ENCODE assay signal across 20 mouse cellular contexts in the genomic region with DNA sequence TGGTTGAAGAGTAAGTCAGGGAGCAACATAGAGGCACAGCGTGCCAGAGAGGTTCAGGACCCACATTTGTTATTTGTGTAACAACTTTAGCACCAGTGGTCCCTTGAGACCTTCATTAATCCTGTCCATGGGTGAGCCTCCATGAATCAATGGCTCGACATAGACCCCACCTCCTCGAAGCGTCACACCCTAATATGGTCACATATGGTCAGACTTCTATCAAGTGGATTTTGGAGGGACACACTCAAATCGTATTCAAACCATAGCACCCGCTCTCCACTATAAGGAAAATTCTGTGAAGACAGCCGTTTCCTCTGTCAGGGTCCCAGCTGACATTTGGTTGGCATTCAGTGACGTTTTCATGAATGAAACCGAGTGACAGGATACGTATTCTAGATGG. TPM values are rescaled to one million over a fixed set of nuclear protein-coding genes. Genes with fewer than 3 reads are reported as not detected.
DNase-seq lines count a peak whose midpoint lies in the region; ATAC-seq lines count a peak whose summit lies in the region.
"Had no signal": no experiment of that assay in that cellular context is flagged by ENCODE, and none has a peak within 500 bp of the region (broad histone marks: within the 10 kb centered on the region; RNA-seq: fewer than 3 reads in every experiment).

No protein-coding gene starts in this region.

- no peaks in the 10 kb centered on the region for H3K36me3 ChIP-seq in heart, embryonic 12.5 days
- H3K36me3 ChIP-seq in midbrain, embryonic 11.5 days (ENCODE audit: control insufficient read depth, insufficient read depth, low read length) = no peaks in the 10 kb centered on the region
- no peaks in the 10 kb centered on the region for H3K36me3 ChIP-seq in midbrain, embryonic 14.5 days (ENCODE audit: control insufficient read depth, insufficient read depth, low read length)
- H3K36me3 ChIP-seq in splenic B cell, adult 2 months (ENCODE audit: control insufficient read depth, insufficient read depth, low read length, poor library complexity, severe bottlenecking) = no peaks in the 10 kb centered on the region
- H3K36me3 ChIP-seq: G1E had no signal

- no peak overlapping the region for H3K27ac ChIP-seq in heart, embryonic 12.5 days (ENCODE audit: poor library complexity, severe bottlenecking)
- H3K27ac ChIP-seq in midbrain, embryonic 11.5 days (ENCODE audit: low read depth, low read length) = no peak overlapping the region
- no peak overlapping the region for H3K27ac ChIP-seq in midbrain, embryonic 14.5 days (replicated peaks; ENCODE audit: low read depth, low read length)

- ATAC-seq in heart, embryonic 12.5 days (ENCODE audit: insufficient number of reproducible peaks, low FRiP score) = no peak
- no peak for ATAC-seq in midbrain, embryonic 11.5 days (ENCODE audit: low FRiP score)
- no peak for ATAC-seq in midbrain, embryonic 14.5 days (ENCODE audit: low FRiP score, low TSS enrichment)
- ATAC-seq: activated CD4-positive, CD25-positive, alpha-beta regulatory T cell, adult 4 months; CD4-positive, CD25-positive, alpha-beta regulatory T cell, adult 4 months; Patski had no signal

- peak; percentile 80 for DNase-seq in heart, adult 11 months
- peak; percentile 69 for DNase-seq in midbrain, embryonic 11.5 days (ENCODE audit: low spot score, missing footprints)
- no peak for DNase-seq in midbrain, embryonic 14.5 days
- DNase-seq in splenic B cell, adult 2 months (ENCODE audit: low read depth, low spot score) = peak; percentile 40
- no peak for DNase-seq in urinary bladder, postnatal 14 days (ENCODE audit: low spot score)
- DNase-seq: adrenal gland, adult 2 months; adrenal gland, adult 8-10 months; adrenal gland, postnatal 10 days; adrenal gland, postnatal 14 days; adrenal gland, postnatal 25 days; adrenal gland, postnatal 36 days; B cell, adult 2 months; cerebellum, adult 11 months; cerebellum, adult 11-12 months; cerebellum, adult 18-20 months had no signal

- H3K9ac ChIP-seq in heart, embryonic 12.5 days = no peak overlapping the region
- no peak overlapping the region for H3K9ac ChIP-seq in midbrain, embryonic 11.5 days (ENCODE audit: low read length)
- H3K9ac ChIP-seq in midbrain, embryonic 14.5 days (replicated peaks; ENCODE audit: low read length) = no peak overlapping the region

- no peak overlapping the region for H3K4me2 ChIP-seq in heart, embryonic 12.5 days
- no peak overlapping the region for H3K4me2 ChIP-seq in midbrain, embryonic 11.5 days
- no peak overlapping the region for H3K4me2 ChIP-seq in midbrain, embryonic 14.5 days (ENCODE audit: low read length)

- peaks cover 9% of the 10 kb centered on the region for H3K4me1 ChIP-seq in heart, embryonic 12.5 days (replicated peaks)
- H3K4me1 ChIP-seq in midbrain, embryonic 11.5 days (ENCODE audit: control insufficient read depth, insufficient read depth, low read length) = no peaks in the 10 kb centered on the region
- H3K4me1 ChIP-seq in midbrain, embryonic 14.5 days (ENCODE audit: control insufficient read depth, insufficient read depth, low read length) = peaks cover 12% of the 10 kb centered on the region; the same call in 1 of the 2 replicates

- 91% methylated on average over 10 of the region's 10 CpGs for WGBS in heart, embryonic 12.5 days
- 93% methylated on average over 10 of the region's 10 CpGs for WGBS in midbrain, embryonic 11.5 days
- 95% methylated on average over 10 of the region's 10 CpGs for WGBS in midbrain, embryonic 14.5 days

- H3K27me3 ChIP-seq in heart, embryonic 12.5 days (replicated peaks) = peaks cover 19% of the 10 kb centered on the region
- H3K27me3 ChIP-seq in midbrain, embryonic 11.5 days (ENCODE audit: control insufficient read depth, insufficient read depth, low read length) = peaks cover 5% of the 10 kb centered on the region; the same call in 1 of the 2 replicates
- no peaks in the 10 kb centered on the region; the same call in 1 of the 2 replicates for H3K27me3 ChIP-seq in midbrain, embryonic 14.5 days (ENCODE audit: control insufficient read depth, insufficient read depth, low read length)
- H3K27me3 ChIP-seq in splenic B cell, adult 2 months (ENCODE audit: control insufficient read depth, insufficient read depth, low read length, poor library complexity, severe bottlenecking) = no peaks in the 10 kb centered on the region
- H3K27me3 ChIP-seq: Patski had no signal

- no peaks in the 10 kb centered on the region; the same call in 1 of the 2 replicates for H3K9me3 ChIP-seq in heart, embryonic 12.5 days (replicated peaks)
- H3K9me3 ChIP-seq in midbrain, embryonic 11.5 days (ENCODE audit: control insufficient read depth, low read length) = no peaks in the 10 kb centered on the region
- H3K9me3 ChIP-seq in midbrain, embryonic 14.5 days (ENCODE audit: control insufficient read depth, low read length) = no peaks in the 10 kb centered on the region

- H3K4me3 ChIP-seq in heart, embryonic 12.5 days = no peak overlapping the region
- no peak overlapping the region for H3K4me3 ChIP-seq in midbrain, embryonic 11.5 days (ENCODE audit: low read depth, low read length)
- H3K4me3 ChIP-seq in midbrain, embryonic 14.5 days (replicated peaks; ENCODE audit: low read depth, low read length) = no peak overlapping the region

RNA-seq across cellular contexts. Expression of a gene that starts 2.2 kb away (rescaled TPM):
- 3.5 and 3.7 TPM in 2 replicates for polyA plus RNA-seq in heart, embryonic 12.5 days (2016; fragmentation: Nextera tagmentation; extraction: Ambion mirVana)
- 5.9 and 6.6 TPM in 2 replicates for polyA plus RNA-seq in midbrain, embryonic 11.5 days (2014; fragmentation: Nextera tagmentation; extraction: Ambion mirVana)
- polyA plus RNA-seq in midbrain, embryonic 14.5 days (2014; fragmentation: Nextera tagmentation; extraction: Ambion mirVana) = 16.7 and 16.9 TPM in 2 replicates
- polyA plus RNA-seq: G1E had no signal

RNA-seq across cellular contexts. Expression of a gene that starts 2.4 kb away (rescaled TPM):
- polyA plus RNA-seq in heart, embryonic 12.5 days (2016; fragmentation: Nextera tagmentation; extraction: Ambion mirVana) = 2.4 and 3.1 TPM in 2 replicates
- polyA plus RNA-seq in midbrain, embryonic 11.5 days (2014; fragmentation: Nextera tagmentation; extraction: Ambion mirVana) = 3.6 and 4.0 TPM in 2 replicates
- 4.7 and 5.7 TPM in 2 replicates for polyA plus RNA-seq in midbrain, embryonic 14.5 days (2014; fragmentation: Nextera tagmentation; extraction: Ambion mirVana)

Comparison
In these comparisons a context has a peak if more than half of its experiments do, and no peak if none do; other contexts are left out.
1. DNase-seq: peak in heart, adult 11 months (single experiment), midbrain, embryonic 11.5 days (single experiment) and splenic B cell, adult 2 months (single experiment); none in midbrain, embryonic 14.5 days (single experiment) and urinary bladder, postnatal 14 days (single experiment).